Mouse (Mus musculus) megakaryocyte, embryonic 14.5 days (primary cell): ENCODE measurements around the gene Spocd1.

ENCODE experiments used
- FLI1 ChIP-seq: IDR thresholded peaks from 2 replicates; pipeline ENCODE4 v1.6.1; 2012; ENCODE audit warnings: low read length, inconsistent platforms, mixed read lengths
- GATA1 ChIP-seq: IDR thresholded peaks from 3 replicates; pipeline ENCODE4 v1.6.1; 2012; ENCODE audit warnings: mixed read lengths, low read length, inconsistent platforms, borderline replicate concordance

DNA sequence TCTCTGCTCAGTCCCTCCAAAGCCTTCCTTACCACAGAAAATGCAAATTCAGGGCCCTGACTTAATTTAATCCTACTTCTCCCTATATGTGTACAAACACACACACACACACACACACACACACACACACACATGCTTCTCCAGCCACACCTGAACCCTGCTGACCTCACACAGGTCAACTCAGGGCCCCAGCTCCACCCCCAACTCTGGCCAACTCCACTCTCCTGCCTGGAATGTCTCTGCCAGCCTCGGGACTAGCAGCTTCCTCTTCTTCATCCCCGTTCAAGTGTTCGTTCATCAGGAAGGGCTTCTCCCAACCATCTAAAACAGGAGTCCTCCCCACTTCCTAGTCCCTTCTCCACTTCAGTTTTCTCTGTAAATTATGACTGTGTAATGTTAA lies 47.4 kb upstream of the Spocd1 start:
- TF ChIP-seq GATA1 (no peak), FLI1 (no peak)
